Mouse (Mus musculus) heart, embryonic 12.5 days (tissue): Measurements from ENCODE around the gene Tnfrsf26. TPM values are rescaled to one million over a fixed set of nuclear protein-coding genes. Genes with fewer than 3 reads are reported as not detected.

Experiments
- microRNA-seq: library from miRNA; unstranded; fragments of <30 nt; microRNA quantifications from one replicate; pipeline ENCODE4, GENCODE M21; 2017
- polyA plus RNA-seq: library from polyadenylated mRNA; unstranded; fragments of >200 nt; fragmentation: Nextera tagmentation; extraction: Ambion mirVana; gene quantifications from 2 replicates; pipeline ENCODE4 v1.2.1, GENCODE M21; 2016

The Tnfrsf26 gene
- polyA plus RNA-seq, 1 experiment from 2014 or later: 0.43 TPM

Small RNA genes lying within 50 kb of the gene (microRNA-seq; reads per million reads assigned to microRNA genes)
- not detected for gene Mir7064

Other genes with a start within 250 kb of the Tnfrsf26 start
- 1,218 and 1,354 TPM in 2 replicates for gene Cdkn1c, start 167.7 kb downstream of the Tnfrsf26 start, polyA plus RNA-seq
- 0.90 and 0.91 TPM in 2 replicates for gene Slc22a18, start 155.0 kb downstream of the Tnfrsf26 start, polyA plus RNA-seq
- gene Phlda2, start 125.6 kb downstream of the Tnfrsf26 start, polyA plus RNA-seq: 1.7 and 2.2 TPM in 2 replicates
- gene Nap1l4, start 79.6 kb downstream of the Tnfrsf26 start, polyA plus RNA-seq: 236 and 244 TPM in 2 replicates
- gene Cars, start 28.6 kb downstream of the Tnfrsf26 start, polyA plus RNA-seq: 28.4 and 31.3 TPM in 2 replicates
- 2.8 and 3.1 TPM in 2 replicates for gene Tnfrsf22, start 20.9 kb upstream of the Tnfrsf26 start, polyA plus RNA-seq
- 2.8 and 3.1 TPM in 2 replicates for gene Tnfrsf23, start 57.1 kb upstream of the Tnfrsf26 start, polyA plus RNA-seq
- 36.6 and 40.3 TPM in 2 replicates for gene Osbpl5, start 128.3 kb upstream of the Tnfrsf26 start, polyA plus RNA-seq
- not detected in 2 replicates for gene Mrgprg, start 138.3 kb upstream of the Tnfrsf26 start, polyA plus RNA-seq
- gene Mrgpre, start 155.8 kb upstream of the Tnfrsf26 start, polyA plus RNA-seq: 3.0 and 3.2 TPM in 2 replicates
- 7.4 and 8.1 TPM in 2 replicates for gene Nadsyn1, start 194.1 kb upstream of the Tnfrsf26 start, polyA plus RNA-seq
- 24.6 and 29.1 TPM in 2 replicates for gene Dhcr7, start 194.4 kb upstream of the Tnfrsf26 start, polyA plus RNA-seq
- gene Gm498, start 238.1 kb upstream of the Tnfrsf26 start, polyA plus RNA-seq: not detected in 2 replicates